Mouse (Mus musculus) R1 (cell line): ENCODE measurements around the gene Maml1.

Source experiments
- DNase-seq: peaks from one replicate; pipeline ENCODE4 v3.0.0-alpha.2; 2018; ENCODE audit warnings: low read depth, low spot score

The Maml1 gene

GRCm38 (mm10) chr11:50240235-50240911 lies 51.7 kb downstream of the Maml1 start:
- no peak for DNase-seq

DNA sequence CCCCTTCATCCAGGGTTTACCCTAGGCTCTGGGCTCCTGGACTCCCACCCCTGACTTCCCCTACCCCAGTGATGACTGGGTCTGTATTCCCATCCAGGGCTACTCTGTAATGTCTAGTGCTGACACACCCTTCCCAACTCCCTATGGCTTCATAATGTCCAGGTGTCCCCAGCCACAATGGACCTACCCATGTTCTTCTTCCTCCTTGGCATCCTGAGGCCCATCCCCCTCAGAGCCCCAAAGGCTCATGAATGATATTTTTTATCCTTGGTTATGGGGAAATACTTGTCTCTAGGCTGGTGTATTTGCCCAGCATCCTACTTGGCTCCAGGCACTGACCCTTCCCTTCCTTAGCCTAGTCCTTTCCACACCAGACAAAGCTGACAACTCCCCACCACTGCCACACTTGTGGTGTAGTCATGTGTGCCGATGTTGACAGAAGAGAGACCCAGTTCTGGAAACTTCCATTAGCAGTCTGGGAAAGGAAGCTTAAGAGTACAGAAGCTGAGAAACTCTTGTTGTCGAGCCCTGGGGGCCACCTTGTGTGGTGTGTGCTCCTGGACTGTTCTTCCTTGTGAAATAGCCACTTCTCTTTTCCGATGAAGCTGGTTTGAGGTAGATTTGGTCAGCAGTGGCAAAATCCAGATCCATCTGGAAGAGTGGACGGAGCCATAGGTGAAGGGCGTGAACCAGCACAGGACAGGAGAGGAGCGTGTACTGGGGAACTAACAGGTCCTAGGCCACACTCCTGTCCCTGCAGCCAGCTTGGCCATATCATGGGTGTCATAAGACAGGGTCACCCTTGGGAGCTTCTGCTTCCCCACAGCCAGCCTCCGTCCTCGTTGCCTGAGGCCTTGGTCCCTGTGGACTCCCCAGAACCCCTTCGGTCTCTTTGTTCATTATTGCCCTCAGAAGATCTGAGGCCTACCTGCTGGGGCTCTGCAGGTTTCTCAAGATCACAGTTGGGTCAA lies 53.0 kb downstream of the Maml1 start:
- no peak for DNase-seq

DNA sequence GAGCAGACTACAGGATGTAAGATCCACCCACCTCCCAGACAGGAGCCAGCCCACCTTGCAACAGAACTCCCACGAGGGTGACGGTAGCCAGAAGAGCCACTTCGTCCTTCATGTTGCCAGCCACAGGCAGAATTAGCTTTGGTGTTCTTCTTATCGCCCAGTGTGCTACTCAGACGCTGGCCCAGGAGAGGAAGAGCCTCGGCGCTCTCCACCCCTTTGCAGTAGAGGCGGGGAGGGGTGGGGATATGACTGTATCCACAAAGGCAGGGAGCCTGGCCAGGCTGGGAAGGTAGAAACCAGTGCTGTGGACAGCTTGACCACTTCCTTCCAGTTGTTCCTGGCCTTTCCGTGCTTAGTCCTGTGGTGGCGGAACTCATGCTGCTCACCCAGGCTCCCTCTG lies 53.8 kb downstream of the Maml1 start, which contains the start of gene Ltc4s:
Ltc4s (minus strand) TSS at position 293 of the 400 bp plus-strand sequence.
- no peak for DNase-seq

DNA sequence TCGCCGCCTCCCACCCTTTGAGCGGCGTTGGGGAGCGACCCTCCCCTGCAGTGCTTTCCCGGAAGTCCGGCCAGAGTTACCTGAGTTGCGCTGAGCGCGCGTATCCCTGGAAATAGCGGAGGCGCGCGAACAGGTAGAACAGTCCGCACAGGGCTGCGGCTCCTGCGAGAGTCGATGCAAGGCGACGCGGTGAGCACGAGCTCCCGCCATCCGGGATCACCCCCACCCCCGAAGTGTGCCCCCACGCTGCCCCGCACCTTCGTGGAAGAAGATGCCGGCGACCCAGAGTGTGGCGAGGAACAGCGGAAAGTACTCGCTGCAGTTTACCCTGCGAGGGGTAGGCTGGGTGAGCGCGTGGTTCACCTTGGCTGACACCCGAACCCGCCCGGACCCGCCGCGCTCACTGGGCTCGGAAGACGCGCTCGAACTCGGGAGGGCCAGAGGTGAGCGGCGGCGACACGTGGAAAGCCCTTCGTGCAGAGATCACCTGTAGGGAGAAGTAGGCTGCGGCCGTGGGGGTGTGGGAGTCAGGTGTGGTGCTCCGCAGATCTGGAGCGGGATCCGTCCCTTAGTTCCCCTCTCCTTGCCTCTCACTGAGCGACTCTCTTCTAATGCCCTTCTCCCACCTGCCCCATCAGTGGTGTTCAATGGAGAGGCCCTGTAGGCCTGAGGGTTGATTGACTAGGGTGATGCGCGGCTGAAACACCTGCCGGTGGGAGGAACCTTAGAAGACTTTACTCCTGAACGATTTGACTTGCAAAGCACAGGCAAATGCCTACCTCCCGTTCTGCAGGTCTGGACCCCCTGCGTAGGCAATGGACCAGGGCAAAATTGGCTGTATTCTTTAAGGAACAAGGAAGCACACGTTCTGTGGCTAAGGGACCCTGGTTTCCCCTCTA lies 54.9 kb downstream of the Maml1 start:
- DNase-seq = peak; percentile 56

GRCm38 (mm10) chr11:50236540-50236936 lies 55.6 kb downstream of the Maml1 start:
- peak; percentile 91 for DNase-seq

GRCm38 (mm10) chr11:50234606-50235005 lies 57.5 kb downstream of the Maml1 start:
- DNase-seq = no peak

DNA sequence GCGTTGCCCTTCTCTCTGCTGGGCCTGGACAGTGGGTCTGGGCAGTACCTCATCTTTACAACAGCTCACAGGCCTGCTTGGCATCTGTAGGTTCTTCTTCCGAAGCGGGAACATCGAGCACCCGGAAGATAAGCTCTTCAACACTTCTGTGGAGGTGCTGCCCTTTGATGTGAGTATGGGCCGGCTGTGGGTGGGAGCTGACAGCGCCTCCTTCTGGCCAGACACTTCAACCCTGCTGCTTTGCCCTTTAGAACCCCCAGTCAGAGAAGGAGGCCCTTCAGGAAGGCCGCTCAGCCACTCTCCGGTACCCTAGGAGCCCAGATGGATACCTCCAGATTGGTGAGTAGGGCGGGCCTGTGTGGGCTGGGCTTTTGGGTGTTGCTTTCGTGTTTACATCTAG lies 58.1 kb downstream of the Maml1 start:
- peak; percentile 71 for DNase-seq

DNA sequence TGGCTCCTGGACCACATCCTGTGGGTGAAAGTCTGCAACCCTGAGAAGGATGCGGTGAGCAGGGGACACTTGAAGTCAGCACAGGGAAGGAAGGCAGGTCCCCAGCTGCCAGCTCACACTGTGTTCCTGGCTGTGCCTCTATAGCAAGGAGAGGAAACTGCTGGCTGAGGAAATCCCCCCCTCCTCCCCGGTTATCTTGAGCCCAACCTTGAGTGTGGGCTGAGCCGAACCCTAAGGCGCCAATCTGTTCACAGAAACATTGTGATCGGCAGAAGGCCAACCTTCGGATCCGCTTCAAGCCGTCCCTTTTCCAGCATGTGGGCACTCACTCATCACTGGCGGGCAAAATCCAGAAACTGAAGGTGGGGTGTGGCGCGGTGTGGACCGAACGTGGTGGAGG lies 59.1 kb downstream of the Maml1 start:
- DNase-seq = no peak

DNA sequence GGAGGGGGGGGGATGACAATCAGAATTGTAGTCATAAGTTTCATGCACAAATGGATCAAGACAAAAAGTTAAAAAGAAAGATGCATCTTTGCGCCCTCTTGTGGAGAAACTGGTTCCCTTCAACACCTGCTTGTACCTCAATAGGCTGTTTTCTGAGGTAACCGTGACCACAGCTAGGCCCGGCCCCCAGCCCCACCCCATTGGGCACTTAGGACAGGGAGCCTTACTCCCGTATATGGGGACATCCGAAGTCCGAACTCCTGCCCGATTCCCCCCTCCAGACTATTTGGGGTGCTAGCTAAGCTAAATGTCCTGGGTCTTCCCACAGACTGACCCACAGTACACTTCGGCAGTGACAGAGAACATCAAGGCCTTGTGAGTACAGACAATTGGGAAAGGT lies 60.7 kb downstream of the Maml1 start:
- peak; percentile 82 for DNase-seq

- DNase-seq = peak; percentile 55
Measured at GRCm38 (mm10) chr11:50230481-50231304, 61.4 kb downstream of the Maml1 start.

- DNase-seq = no peak
Measured at GRCm38 (mm10) chr11:50229252-50229910, 62.7 kb downstream of the Maml1 start.

DNA sequence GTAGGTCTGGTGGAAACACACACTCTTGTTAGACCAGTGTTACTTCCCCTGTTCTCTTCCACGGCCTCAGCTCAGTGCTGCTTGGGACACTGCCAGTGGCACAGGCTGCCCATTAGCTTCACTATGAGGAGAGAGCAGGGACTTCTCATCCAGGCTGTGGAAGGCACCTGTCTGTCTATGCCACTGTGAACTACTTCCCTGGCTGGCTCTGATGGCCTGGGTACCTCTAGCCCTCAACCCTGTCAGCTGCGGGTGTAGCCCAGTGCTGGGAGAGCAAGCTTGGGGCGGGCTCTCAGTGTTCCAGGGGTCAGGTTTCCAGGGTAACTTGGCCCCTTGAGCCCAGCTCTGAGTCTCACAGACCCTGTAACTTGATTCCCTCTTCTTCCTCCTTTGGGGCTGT lies 63.3 kb downstream of the Maml1 start:
- DNase-seq = no peak

GRCm38 (mm10) chr11:50227736-50228135 lies 64.4 kb downstream of the Maml1 start:
- no peak for DNase-seq

DNA sequence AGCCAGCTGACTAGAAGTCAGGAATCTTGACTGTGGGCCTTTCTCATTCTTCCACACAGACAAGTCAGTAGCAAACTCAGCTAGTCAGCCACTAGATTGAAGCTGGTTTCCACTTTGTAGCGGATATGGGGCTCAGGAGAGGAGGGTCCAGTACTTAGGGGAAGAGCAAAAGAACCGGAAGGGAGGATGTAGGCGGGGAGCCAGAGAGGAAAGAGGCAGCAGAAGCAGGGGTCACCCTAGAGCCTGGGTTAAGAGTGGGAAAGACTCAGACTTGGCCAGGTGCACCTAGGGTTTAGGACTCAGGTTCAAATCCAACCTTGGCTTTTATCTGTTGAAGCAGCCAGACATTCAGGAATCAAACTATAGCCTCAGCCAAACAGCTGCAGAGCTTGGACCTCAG lies 64.9 kb downstream of the Maml1 start:
- DNase-seq = no peak

- DNase-seq = no peak
Measured at GRCm38 (mm10) chr11:50226406-50226805, 65.7 kb downstream of the Maml1 start.

GRCm38 (mm10) chr11:50225611-50226378 lies 66.3 kb downstream of the Maml1 start:
- peak; percentile 38 for DNase-seq

GRCm38 (mm10) chr11:50224671-50225530 lies 67.2 kb downstream of the Maml1 start:
- peak; percentile 84 for DNase-seq
